Mouse (Mus musculus) C2C12 (cell line): ENCODE data around the gene 1700025G04Rik.

Source experiments
- CTCF ChIP-seq: IDR thresholded peaks from one replicate; pipeline ENCODE4 v1.5.1; 2011; ENCODE audit not compliant: control insufficient read depth, insufficient read depth, insufficient read length
- MAX ChIP-seq: IDR thresholded peaks from one replicate; pipeline ENCODE4 v1.6.1; 2011; ENCODE audit warnings: mild to moderate bottlenecking, control low read depth

GRCm38 (mm10) chr1:152105246-152105645, 15.3 kb upstream of the 1700025G04Rik start:
- TF ChIP-seq MAX (no peak), CTCF (no peak)
